Mouse (Mus musculus) layer of hippocampus, adult 2 months (tissue): ENCODE measurements around the gene Swt1. TPM values are rescaled to one million over a fixed set of nuclear protein-coding genes. Genes with fewer than 3 reads are reported as not detected.
"Not testable (repeated sequence)": the region's sequence is repeated elsewhere in the genome, so short reads cannot be mapped to it uniquely, and the experiment has no call there.

Experiments
- DNase-seq, 2 experiments: peaks; one replicate each; pipeline ENCODE4 v3.0.0; 2022; ENCODE audit warnings: low spot score in 2 of 2
- H3K27ac ChIP-seq: fragments of 200-600 bp; 2 replicates; pipeline ENCODE4 v1.8.1; 2022
- H3K4me3 ChIP-seq: fragments of 200-600 bp; 2 replicates; pipeline ENCODE4 v1.8.1; 2022; ENCODE audit warnings: mild to moderate bottlenecking
- CTCF ChIP-seq: fragments of 200-600 bp; conservative IDR thresholded peaks from 2 replicates; pipeline ENCODE4 v1.8.1; 2022; ENCODE audit warnings: antibody characterized with exemption, mild to moderate bottlenecking, moderate library complexity
- total RNA-seq, 2 experiments: library from RNA; stranded (reverse); gene quantifications; 2 replicates each; pipeline ENCODE4 v1.2.3; 2021

Gene Swt1
- total RNA-seq, 2 experiments from 2014 or later: 11.6 to 21.2 TPM

DNA sequence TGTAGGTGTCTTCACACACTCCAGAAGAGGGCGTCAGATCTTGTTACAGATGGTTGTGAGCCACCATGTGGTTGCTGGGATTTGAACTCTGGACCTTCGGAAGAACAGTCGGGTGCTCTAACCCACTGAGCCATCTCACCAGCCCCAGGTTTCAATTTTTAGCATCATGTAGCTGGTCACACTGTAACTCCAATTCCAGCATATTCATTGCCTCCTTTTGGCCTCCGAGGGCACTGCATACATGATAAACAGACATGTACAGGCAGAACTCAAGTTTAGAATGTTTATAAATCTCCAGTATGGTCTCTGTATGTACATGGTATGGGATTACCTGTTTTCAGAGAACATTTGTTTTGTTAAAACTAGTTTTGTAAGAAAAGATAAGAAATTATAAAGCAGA lies 80.0 kb downstream of the Swt1 start:
- H3K4me3 ChIP-seq, H3K27ac ChIP-seq, DNase-seq: not testable (repeated sequence)
- TF ChIP-seq CTCF: peak; percentile 55

DNA sequence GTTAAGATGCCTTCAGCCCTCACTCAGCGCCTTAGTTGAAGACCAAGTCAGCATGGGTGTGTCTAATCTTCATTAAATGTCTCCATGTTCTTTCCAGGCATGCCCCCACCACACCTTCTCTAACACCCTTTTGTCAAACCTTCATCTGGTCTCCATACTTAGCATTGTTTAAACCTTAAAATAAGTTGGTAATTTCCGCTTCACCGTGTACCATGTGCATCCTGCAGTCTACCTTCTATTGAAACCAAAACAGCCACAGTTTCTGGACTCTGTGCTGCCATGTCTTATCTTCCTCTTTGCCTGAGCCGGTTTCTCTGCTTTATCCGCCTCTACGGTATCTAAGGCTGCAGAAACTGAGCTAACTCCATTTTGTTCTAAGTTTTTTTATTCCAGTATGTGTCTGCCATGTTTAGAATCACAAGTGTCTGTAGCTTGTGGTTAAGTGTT lies 81.6 kb downstream of the Swt1 start:
- no peak for TF ChIP-seq CTCF
- Histone ChIP-seq H3K4me3 (peak overlapping the region; percentile 96; the same call in 1 of the 2 replicates), H3K27ac (no peak overlapping the region)
- no peak for DNase-seq

DNA sequence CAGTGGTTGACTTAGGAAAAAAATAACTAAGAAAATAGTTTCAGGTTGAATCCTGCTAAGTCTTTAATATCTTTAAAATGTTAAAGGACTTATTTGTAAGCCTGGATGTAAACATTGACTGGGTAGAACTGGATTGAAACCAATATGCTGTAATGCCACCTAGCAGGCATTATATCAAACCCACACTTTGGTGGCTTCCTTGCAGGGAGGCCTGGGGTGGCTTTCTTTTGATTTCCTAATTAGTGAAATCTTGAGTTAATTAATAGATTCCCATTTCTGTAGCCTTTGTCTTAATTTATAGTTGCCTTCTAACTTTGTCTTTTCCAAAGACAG lies 82.4 kb downstream of the Swt1 start:
- no peak for TF ChIP-seq CTCF
- Histone ChIP-seq H3K4me3 (peak overlapping the region; percentile 96), H3K27ac (peak overlapping the region; percentile 85)
- DNase-seq: no peak

DNA sequence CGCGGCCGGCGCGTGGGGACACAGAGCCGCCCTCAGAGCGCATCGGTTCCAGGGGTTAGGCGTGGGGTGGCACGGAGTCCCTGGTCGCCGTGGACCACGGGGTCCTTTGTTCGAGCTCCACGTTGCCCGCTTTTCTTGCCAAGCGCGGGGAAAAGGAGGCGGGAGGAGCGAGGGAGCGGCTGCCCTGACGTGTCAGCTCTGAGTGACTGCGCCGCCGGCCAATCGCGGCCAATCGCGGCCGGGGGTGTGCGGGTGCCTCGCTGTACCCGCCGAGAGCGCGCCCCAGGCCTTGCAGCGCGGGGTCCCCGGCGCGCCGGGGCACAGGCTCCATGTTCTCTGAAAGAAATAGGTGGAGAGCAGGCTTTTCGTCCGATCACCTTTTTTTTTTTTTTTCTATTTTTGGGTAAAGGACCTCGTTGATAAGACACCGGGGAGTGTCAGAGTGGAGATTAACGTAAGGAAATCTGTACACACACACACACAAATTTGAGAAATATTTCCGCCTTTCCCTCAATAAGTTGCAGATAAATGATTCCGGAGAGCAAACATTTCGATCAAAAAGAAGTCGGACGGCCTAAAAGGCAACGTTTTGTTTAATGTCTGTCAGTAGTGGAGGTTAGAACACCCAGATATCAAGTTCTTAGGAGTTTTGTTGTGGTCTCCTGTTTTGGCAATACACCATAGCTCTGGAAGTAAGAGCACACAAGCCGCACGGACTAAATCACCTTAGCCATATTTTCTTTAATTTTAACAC lies 83.0 kb downstream of the Swt1 start:
- DNase-seq: peak; percentile 94 to 98
- Histone ChIP-seq H3K4me3 (peak overlapping the region; percentile 96), H3K27ac (peak overlapping the region; percentile 85)
- no peak for TF ChIP-seq CTCF

DNA sequence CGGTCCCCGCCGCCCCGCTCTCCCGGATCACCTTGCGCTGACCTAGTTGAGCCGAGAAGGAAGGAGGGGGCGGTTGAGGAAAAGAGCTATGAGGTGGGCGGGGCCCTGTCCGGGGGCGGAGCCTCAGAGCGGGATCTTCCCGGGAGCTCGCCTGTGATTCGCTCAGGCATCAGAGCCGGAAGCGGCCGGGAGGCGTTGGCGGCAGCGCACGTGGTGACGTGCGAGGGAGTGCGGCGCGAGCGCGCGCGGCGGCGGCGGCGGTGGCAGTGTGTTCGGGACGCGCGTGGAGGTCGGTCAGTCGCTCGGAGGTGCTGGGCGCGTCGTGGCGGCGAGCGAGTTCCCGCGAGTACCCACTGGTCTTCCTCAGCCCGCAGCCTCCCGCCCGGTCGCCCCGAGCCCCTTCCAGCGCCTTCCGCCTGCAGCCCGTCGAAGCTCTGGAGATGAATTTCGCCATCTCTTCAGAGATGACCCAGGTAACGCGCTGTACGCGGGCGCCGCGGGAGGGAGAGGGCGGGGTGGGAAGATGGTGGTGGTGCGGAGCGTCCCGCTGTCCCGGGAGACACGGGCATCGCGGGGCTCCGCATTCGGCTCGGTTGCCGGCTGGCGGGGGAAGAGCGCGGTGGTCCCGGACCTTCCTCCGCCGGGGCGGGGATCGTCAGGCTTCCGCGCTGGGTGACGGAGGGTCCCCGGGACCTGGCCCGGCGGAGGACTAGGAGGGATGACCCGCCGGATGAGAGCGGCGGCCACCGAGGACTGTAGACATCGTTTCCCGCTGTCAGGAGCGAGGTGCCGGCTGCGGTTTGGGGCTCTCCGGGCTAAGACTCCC lies 83.8 kb downstream of the Swt1 start, which contains the start of gene Ivns1abp:
Gene Ivns1abp, plus strand, starts transcription at position 195 of the 826 bp plus-strand sequence.
- no peak for TF ChIP-seq CTCF
- peak within 1 kb of the TSS; percentile 85 for H3K27ac ChIP-seq
- peak within 1 kb of the TSS; percentile 96 for H3K4me3 ChIP-seq
- DNase-seq: peak; percentile 96

DNA sequence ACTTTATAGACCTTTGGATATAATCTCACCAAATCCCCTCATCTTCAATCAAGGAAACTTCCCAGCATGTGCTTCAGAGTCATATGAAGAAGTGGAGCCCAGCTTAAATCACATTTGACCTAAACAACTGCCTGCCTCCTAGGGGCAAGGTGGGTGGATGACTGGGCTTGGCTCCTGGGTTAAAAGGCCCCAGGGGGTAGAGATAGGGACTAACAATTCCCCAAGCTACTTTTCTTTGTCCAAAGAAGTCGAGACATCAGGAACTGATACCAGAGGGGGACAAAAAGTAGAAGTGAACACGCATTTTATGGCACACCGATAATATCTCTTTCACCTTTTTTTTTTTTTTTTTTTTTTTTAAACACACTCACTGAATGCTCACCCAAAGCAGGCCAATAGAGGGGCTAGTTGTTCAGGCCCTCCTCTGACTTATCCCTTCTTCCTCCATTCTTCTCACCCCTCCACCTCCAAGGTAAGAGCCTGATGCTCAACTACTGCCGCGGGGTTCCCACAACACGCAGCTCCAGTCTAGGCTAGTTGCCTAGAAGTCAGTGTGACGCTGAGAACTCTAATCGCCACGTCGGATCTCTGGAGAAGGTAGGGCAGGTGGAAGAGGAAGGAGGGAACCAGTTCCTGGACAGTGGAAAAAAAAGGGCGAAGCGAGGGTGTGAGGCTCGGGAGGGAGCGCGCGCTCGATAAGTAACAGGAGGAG lies 84.5 kb downstream of the Swt1 start:
- H3K27ac ChIP-seq: peak overlapping the region; percentile 85
- DNase-seq: no peak
- peak; percentile 49 for TF ChIP-seq CTCF
- H3K4me3 ChIP-seq: peak overlapping the region; percentile 96

DNA sequence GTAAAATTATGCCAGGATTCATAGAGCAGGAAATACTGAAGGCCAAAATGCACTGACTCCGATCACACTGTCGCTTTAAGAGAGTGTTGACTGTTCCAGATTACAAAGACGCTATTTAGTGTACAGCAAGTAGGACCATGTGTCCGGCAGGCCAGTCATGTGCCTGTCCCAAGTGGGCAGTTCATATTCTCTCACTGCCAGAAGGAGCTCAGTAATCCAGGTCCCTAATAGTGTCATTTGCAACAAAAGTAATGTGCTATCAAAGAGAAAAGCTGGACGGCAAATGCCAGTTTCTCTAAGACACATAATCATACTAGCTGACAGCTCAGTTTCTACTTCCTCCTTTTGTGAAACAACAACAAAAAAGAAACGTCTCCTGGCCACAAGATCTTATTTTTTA lies 85.3 kb downstream of the Swt1 start:
- Histone ChIP-seq H3K4me3 (peak overlapping the region; percentile 4; the same call in 1 of the 2 replicates), H3K27ac (peak overlapping the region; percentile 85)
- no peak for TF ChIP-seq CTCF
- no peak for DNase-seq

DNA sequence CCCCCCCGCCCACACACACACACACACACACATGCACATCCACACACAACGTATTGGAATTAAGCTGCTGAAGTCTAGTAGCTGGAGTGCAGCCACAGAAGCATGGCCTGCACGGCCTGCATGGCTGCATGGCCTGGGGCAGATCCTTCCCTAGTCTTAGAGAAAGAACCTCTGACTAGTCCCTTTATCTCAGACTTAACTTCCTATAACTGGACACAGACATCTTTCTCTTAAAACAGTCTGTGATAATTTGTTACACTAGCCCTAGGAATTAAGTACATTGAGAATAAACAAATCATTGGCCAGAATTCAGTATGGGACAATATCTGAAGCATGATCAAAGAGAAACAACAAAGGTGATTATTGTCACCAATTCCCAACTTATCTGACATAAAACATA lies 85.9 kb downstream of the Swt1 start:
- no peak for DNase-seq
- Histone ChIP-seq H3K4me3 (no peak overlapping the region), H3K27ac (peak overlapping the region; percentile 85; the same call in 1 of the 2 replicates)
- no peak for TF ChIP-seq CTCF

DNA sequence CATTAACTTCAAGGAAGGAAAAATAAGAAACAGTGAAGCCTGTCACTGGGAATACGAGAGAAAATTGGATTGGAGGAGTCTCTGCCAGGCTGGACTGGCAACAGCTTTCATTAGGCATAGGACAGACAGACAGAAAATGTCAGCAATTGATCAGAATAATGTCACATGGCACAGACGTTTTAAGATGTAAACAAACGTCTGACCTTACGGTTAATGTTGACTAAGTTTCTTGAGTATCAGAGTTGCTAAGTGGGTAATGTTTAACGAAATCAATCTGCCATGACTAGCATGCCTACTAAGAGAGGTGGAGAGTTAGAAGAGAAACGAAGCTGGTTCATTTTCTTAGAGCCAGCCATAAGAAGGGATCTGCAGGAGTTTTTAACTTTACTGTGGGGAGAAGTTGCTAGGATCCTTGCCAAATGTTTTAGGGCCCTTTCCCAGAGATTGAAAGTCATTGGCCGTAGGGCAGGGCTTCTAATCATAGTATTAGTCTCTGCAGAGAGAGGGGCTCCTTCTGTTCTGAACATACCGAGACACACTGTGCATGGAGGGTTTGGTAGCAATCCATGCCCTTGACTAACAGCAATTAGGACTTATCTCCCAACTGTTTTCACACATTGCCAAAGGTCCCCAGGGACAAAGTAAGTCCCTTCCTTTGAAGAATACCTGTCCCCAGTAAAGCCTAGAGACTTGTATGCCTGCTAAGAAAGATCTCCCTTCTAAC lies 86.8 kb downstream of the Swt1 start:
- TF ChIP-seq CTCF: no peak
- Histone ChIP-seq H3K4me3 (no peak overlapping the region), H3K27ac (no peak overlapping the region)
- DNase-seq: no peak

DNA sequence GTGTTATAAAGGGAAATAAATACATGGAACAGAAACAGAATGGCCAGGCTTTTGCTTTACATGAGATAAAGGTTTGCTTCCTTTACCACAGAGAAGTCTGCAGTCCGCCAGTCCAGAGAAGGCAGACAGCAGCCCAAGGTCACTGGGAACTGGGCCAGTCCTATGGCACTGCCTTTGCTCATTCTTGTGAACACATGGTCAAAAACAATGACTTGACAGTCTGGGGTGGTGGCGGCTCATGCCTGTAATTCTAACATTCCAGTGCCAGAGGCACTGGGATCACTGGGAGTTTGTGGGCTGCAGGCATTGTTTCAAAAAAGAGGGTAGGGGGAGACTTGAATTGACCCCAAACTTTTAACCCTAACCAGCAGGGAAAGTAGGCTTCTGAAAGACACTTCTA lies 89.3 kb downstream of the Swt1 start:
- no peak for TF ChIP-seq CTCF
- Histone ChIP-seq H3K27ac (peak overlapping the region; percentile 18; the same call in 1 of the 2 replicates), H3K4me3 (no peak overlapping the region)
- DNase-seq: no peak

DNA sequence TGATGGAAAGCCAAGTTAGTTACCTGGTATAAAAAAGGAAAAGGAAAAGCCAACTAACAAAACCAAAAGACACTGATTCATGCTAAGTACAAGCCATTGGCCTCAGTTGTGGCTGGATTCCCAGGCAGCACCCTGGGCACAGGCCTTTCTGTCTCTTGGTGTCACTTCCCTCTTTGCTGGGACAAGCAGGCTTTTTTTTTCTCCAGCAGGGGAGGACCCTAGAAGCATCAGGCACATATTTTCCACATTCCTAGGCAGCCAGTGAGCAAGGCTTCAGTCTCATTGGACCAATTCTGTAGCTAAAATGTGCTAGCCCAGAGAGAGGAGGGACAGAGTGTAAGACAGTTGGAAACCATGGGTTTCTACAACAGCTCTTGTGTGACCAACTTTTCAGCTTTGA lies 90.0 kb downstream of the Swt1 start:
- Histone ChIP-seq H3K4me3 (no peak overlapping the region), H3K27ac (peak overlapping the region; percentile 18; the same call in 1 of the 2 replicates)
- no peak; the same call in 1 of the 2 replicates for TF ChIP-seq CTCF
- DNase-seq: no peak

DNA sequence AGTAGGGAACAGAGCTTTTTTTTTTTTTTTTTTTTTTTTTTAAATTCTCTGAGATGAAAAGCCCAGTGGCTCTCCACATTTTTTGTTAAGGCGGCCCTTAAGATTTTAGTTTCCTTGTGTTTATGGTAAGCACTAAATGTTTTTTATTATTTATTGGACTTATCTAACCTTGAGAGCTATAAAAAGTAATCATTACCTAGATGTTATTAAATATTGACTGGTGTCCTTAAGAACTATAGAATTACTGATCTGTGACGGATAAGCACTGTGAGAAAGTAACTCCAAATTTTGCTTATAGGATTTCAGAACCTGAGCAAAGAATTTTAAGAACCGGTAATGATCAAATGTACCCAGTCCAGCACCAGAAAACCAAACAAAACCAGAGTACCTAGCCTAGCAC lies 95.4 kb downstream of the Swt1 start:
- H3K4me3 ChIP-seq: no peak overlapping the region
- no peak overlapping the region for H3K27ac ChIP-seq
- DNase-seq: no peak
- no peak for TF ChIP-seq CTCF
